Mouse (Mus musculus) cortical plate, adult 2 months (tissue): ENCODE measurements around the gene Fgfbp1.

Experiments used
- CTCF ChIP-seq: fragments of 200-500 bp; IDR thresholded peaks from 2 replicates; pipeline ENCODE4 v1.5.1; 2011; ENCODE audit warnings: mild to moderate bottlenecking, control low read depth, low read length; ENCODE audit not compliant: insufficient read depth; ENCODE audit errors: extremely low read depth
- POLR2A ChIP-seq: fragments of 200-500 bp; IDR thresholded peaks from 2 replicates; pipeline ENCODE4 v1.6.1; 2011; ENCODE audit warnings: mild to moderate bottlenecking, low read length, control low read depth; ENCODE audit not compliant: insufficient read depth; ENCODE audit errors: extremely low read depth

- TF ChIP-seq POLR2A = no peak
- TF ChIP-seq CTCF = no peak
Measured at GRCm38 (mm10) chr5:43994981-43995380, 13.4 kb upstream of the Fgfbp1 start.
